Mouse (Mus musculus) adrenal gland, adult 2 months (tissue): Measurements from ENCODE around the gene Gsn. TPM values are rescaled to one million over a fixed set of nuclear protein-coding genes. Genes with fewer than 3 reads are reported as not detected.

ENCODE experiments used
- DNase-seq: peaks from one replicate; pipeline ENCODE4 v3.0.0; 2021
- polyA plus RNA-seq: library from polyadenylated mRNA; depleted of rRNA; stranded (reverse); fragments of >200 nt; gene quantifications from 2 replicates; pipeline ENCODE4 v1.2.3, GENCODE M21; 2012; rRNA removed
- total RNA-seq, 2 experiments: library from RNA; stranded (reverse); gene quantifications; 2 replicates each; pipeline ENCODE4 v1.2.3; 2021

Gene Gsn
- total and polyA plus RNA-seq, 3 experiments, result 335 to 1,033 (median 607) TPM

- DNase-seq, result no peak
These were observed 69.8 kb downstream of the Gsn start for GRCm38 (mm10) chr2:35325930-35326329.

GRCm38 (mm10) chr2:35326931-35327330 is 70.8 kb downstream of the Gsn start:
- no peak for DNase-seq

- no peak for DNase-seq
These were observed 71.4 kb downstream of the Gsn start for GRCm38 (mm10) chr2:35327583-35327982.

GRCm38 (mm10) chr2:35328064-35328792 is 72.0 kb downstream of the Gsn start:
- DNase-seq, result no peak

DNA sequence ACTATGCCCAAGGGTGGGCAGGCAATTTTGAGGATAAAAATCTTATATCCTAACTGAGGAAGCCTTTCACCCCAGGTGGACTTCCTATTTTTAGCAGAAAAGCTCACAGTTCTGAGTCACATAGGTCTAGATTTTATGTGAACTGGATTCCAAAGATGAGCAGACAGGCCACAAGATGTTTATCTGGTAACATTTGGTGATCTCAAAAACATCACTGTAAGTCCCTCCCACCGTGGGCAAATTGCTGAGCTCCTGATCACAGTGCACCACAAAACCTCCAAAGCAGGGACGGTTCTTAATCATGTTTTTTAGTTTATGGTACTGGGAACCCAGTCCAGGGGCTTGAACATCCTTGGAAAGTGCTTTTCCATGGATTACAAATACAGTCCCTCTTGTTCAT is 72.9 kb downstream of the Gsn start:
- no peak for DNase-seq

DNA sequence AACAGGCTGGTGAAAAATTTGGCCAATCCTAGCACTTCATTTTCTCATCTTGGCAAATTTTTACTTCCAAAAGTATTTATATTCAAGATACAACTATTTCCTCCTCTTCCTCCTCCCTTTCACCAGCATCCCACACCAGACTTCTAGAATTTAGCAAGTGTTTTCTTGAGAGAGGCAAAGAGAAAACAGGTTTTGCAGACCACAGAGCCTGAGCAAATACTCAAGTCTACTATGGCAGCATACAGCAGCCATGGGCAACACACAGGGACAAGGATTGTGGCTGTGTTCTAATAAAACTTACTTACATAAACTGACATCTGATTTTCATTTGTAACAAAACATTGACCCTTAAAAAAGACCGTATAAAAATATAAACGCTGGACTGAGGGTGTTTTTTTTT is 75.0 kb downstream of the Gsn start:
- no peak for DNase-seq

- DNase-seq, result no peak
These were observed 77.5 kb downstream of the Gsn start for GRCm38 (mm10) chr2:35333670-35334069.

GRCm38 (mm10) chr2:35335620-35336019 is 79.4 kb downstream of the Gsn start:
- no peak for DNase-seq

GRCm38 (mm10) chr2:35336388-35337280 is 80.5 kb downstream of the Gsn start, which contains the start of gene Stom:
Stom (minus strand) TSS chr2:35336976.
- peak; percentile 100 for DNase-seq

DNA sequence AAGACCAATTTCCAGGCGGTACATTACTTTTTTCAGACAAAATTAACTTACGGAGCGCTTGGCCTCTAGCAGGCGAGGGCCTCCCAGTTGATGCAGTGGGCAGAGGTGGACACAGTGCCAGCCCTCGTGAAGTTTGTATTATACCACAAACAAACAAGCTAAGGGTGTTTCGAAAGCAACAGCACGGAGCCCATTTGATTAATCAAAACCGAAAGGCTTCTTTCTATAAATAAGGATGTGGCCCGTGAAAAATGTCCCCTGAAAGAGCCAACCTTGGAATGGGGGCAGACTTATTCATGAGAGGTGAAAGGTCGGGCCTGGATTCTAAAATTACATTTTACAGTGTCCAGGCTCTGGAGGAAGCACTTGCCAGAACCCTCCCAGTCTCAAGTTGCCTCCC is 81.2 kb downstream of the Gsn start:
- DNase-seq, result peak; percentile 43

DNA sequence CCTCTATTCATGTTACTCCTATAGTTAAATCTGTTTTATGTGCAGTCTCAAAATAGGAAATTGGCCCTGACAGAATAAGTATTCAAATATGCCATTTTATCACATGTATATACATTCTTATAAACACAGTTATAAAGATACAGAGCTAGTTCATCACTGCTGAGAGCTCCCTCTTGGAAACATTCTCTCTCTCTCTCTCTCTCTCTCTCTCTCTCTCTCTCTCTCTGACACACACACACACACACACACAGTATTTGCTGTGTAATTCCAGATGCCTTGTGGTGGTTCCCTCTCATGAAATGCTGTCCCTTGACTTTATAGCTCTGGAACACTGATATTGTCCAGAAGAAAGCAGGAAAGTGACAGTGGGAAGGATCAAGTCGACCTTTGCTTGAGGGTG is 81.9 kb downstream of the Gsn start:
- DNase-seq, result no peak

DNA sequence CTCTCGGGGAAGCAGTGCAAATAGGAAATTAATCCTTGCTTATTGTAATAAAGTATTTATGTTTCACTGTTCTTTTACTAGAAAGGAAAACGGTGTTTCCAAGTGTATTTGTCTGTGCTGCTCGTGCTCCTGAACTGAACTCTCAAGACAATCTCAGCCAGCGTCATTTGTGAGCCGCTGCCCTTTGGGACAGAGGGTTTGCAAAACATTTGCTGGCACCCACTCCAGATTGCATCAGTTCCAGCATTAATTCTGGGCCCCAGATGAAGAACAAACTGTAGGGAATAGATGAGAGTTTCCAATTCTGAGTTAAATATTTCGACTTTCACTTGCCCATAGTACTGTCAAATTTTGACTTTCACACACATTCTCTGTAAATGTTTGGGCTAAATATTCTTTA is 82.5 kb downstream of the Gsn start:
- peak; percentile 70 for DNase-seq

GRCm38 (mm10) chr2:35342605-35343004 is 86.4 kb downstream of the Gsn start:
- no peak for DNase-seq

DNA sequence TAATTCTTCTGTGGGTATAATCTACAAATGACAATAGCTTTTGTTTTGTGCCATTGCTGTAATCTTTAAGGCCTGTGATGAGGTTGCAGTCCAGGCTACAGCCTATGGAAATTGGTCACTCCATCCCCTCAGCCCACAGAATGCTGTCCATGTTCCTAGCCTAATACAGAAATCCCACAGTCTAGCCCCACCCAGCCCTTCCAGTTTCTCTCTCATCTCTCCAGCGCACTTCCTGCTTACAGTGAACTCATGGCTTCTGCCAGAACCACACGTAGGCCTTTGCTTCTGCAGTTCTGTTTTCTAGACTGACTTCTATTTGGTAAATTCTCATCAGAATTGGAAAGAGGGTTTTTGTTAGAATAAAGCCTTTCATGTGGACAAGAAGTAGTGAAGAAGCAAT is 89.8 kb downstream of the Gsn start:
- DNase-seq, result no peak

DNA sequence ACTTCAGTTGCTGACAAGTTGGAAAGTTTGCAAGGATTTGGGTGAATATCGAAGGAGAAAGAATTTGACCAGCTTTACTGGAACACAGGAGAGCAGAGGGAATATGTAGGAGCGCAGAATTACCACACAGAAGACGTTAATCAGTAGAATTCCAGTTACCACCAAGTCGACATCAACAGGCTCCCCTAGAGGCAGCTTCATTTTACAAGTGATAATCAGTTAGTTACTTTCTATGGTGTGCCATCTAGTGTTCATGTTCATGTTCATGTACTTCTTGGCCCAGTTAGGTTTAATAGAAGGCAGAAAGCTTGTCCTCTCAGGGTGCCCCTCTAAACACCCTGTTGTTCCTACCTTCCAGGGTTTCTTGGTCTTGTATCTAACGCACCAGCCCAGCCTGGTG is 93.0 kb downstream of the Gsn start:
- no peak for DNase-seq

Other genes starting within 250 kb of the Gsn start
- 1 to 10 TPM in 1 of 2 experiments, not detected in 1; 1.0 TPM for gene Hc, start 194.9 kb upstream of the Gsn start, total RNA-seq
- gene Hc, start 194.9 kb upstream of the Gsn start, polyA plus RNA-seq, result 0.03 TPM in 1 of 2 replicates, not detected in the other
- 1 to 10 TPM in 1 of 2 experiments, under 1 TPM in 1; 0.62 to 1.4 TPM for gene AI182371, start 154.8 kb upstream of the Gsn start, total RNA-seq
- 0.11 TPM in 1 of 2 replicates, not detected in the other for gene AI182371, start 154.8 kb upstream of the Gsn start, polyA plus RNA-seq
- 10 to 100 TPM; 11.6 to 14.7 TPM for gene Cntrl, start 146.9 kb upstream of the Gsn start, total RNA-seq
- 6.0 and 7.8 TPM in 2 replicates for gene Cntrl, start 146.9 kb upstream of the Gsn start, polyA plus RNA-seq
- gene Rab14, start 55.3 kb upstream of the Gsn start, total RNA-seq, result 100 to 1,000 TPM; 209 to 246 TPM
- gene Rab14, start 55.3 kb upstream of the Gsn start, polyA plus RNA-seq, result 3,789 and 4,325 TPM in 2 replicates
- 10 to 100 TPM; 50.4 to 54.6 TPM for gene Stom, start 80.6 kb downstream of the Gsn start, total RNA-seq
- gene Stom, start 80.6 kb downstream of the Gsn start, polyA plus RNA-seq, result 14.1 and 15.0 TPM in 2 replicates
- not detected for gene 4930568D16Rik, start 111.3 kb downstream of the Gsn start, total RNA-seq
- gene 4930568D16Rik, start 111.3 kb downstream of the Gsn start, polyA plus RNA-seq, result not detected in 2 replicates
- not detected for gene 4930402F06Rik, start 140.8 kb downstream of the Gsn start, total RNA-seq
- gene 4930402F06Rik, start 140.8 kb downstream of the Gsn start, polyA plus RNA-seq, result not detected in 2 replicates
- 10 to 100 TPM; 11.4 to 12.1 TPM for gene Ggta1, start 206.9 kb downstream of the Gsn start, total RNA-seq
- gene Ggta1, start 206.9 kb downstream of the Gsn start, polyA plus RNA-seq, result 3.3 and 4.5 TPM in 2 replicates